Mouse (Mus musculus): ENCODE measurements around the gene Ggact. TPM values are rescaled to one million over a fixed set of nuclear protein-coding genes. Genes with fewer than 3 reads are reported as not detected.

The Ggact gene
- total and polyA plus RNA-seq, 2 experiments from 2014 or later: 24.0 to 24.2 TPM

DNA sequence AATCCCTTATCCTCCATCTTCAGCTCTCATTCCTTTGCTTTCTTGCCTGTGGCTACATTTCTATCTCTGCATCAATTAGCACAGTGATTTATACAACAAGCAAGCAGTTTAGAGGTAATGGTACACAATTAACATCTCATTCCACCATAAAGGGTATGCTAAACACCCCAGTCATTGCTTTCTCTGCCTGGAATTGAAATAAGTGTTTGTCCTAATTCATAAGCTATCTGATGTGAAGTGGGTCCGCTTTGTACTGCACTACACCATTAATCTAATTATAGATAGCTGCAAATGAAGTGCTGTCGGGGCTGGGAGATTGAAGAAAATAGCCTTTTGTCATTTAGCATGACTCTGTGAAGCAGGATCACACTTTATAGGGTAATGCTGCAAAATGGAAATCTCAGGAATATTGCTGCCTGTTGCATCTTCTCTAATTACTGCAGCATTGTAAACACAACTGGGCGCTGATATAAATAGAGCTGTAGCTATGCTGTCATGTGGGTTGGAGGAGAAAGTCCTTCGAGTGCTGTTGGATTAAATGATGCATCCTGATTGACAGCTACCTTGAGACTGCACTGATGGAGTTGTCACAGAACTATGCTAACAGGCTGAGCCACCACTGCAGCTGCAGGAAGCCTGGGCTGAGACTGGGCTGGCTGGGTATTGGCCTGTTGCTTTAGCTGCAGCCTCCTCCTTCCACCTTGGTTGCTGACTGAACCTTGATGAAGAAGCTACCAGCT is 41.5 kb downstream of the Ggact start:
- no peak overlapping the region for H3K4me2 ChIP-seq (ENCODE audit: low read depth, low read length, poor library complexity, severe bottlenecking)
- no peaks in the 10 kb centered on the region for H3K36me3 ChIP-seq (ENCODE audit: insufficient read depth, low read length)
- H3K9ac ChIP-seq (replicated peaks; ENCODE audit: low read length, poor library complexity, severe bottlenecking): no peak overlapping the region
- 35% methylated on average over 4 of the region's 4 CpGs for WGBS
- no peaks in the 10 kb centered on the region for H3K27me3 ChIP-seq (ENCODE audit: insufficient read depth, low read length)
- DNase-seq (ENCODE audit: low spot score) (no peak), ATAC-seq (ENCODE audit: low FRiP score) (no peak)
- no peak overlapping the region for H3K4me3 ChIP-seq (ENCODE audit: low read depth, low read length)
- no peak overlapping the region for H3K27ac ChIP-seq (ENCODE audit: low read depth, low read length)
- no peaks in the 10 kb centered on the region for H3K9me3 ChIP-seq (ENCODE audit: low read length)
- TF ChIP-seq CTCF (IDR thresholded peaks at IDR 0.05): no peak
- no peaks in the 10 kb centered on the region; the same call in 1 of the 2 replicates for H3K4me1 ChIP-seq (ENCODE audit: insufficient read depth, low read length)

DNA sequence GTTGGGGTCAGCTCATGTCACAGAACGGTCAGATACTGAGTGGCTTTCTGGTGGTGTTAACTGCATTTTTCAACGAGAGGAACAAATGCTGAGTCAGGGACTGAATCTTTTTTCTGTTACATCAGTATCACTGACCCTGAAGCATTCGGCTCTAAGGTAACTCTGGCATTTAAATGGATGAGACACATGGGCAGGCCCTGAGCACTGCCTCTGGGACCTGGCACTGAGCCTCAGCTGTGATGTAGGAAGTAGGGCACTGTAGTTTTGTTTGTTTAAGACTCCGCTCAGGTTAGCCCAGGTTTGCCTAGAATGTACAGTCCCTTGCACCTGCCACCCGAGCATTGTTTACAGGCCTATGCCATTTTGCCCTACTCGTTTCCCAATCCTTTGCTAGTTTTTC is 43.7 kb downstream of the Ggact start:
- ATAC-seq (ENCODE audit: low FRiP score) (no peak), DNase-seq (ENCODE audit: low spot score) (no peak)
- Histone ChIP-seq H3K4me1 (ENCODE audit: insufficient read depth, low read length) (no peaks in the 10 kb centered on the region; the same call in 1 of the 2 replicates), H3K9ac (replicated peaks; ENCODE audit: low read length, poor library complexity, severe bottlenecking) (no peak overlapping the region), H3K36me3 (ENCODE audit: insufficient read depth, low read length) (no peaks in the 10 kb centered on the region), H3K4me3 (ENCODE audit: low read depth, low read length) (no peak overlapping the region), H3K27ac (ENCODE audit: low read depth, low read length) (no peak overlapping the region), H3K4me2 (ENCODE audit: low read depth, low read length, poor library complexity, severe bottlenecking) (no peak overlapping the region), H3K9me3 (ENCODE audit: low read length) (no peaks in the 10 kb centered on the region), H3K27me3 (ENCODE audit: insufficient read depth, low read length) (no peaks in the 10 kb centered on the region)
- 79% methylated on average over 6 of the region's 6 CpGs for WGBS
- no peak for TF ChIP-seq CTCF (IDR thresholded peaks at IDR 0.05)

DNA sequence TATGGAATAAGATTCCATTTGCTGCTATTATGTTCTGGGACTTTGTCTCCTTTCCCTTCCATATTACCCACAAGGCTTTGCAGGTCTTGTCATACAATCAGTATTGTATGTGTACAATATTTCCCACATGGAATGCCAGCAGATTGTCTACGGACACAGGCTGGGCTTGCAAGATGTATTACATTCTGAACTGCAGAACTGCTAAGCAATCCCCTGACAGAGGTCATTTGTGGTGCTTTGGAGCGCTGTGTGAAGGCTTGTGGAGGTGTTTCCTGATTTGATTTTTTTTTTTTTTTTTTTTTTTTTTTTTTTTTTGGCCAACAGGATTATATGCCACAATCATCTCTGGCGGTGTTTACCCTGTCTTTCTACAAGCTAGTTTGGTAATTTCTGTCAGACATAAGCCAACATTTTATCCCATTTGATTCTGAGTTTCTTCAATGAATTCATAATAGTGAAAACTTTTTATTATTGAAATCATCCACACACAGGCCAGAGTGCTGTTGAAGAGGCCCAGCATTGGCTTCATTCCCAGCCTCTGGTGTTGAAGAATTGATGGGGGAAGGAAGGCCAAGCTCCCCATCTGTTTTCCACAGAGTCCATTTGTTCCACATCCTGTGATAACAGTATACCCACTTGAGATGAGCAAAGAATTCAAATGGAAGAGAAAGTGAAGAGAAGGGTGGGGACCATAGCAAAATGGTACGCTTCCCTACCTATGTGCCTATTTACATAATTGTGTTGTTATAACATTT is 45.8 kb downstream of the Ggact start:
- H3K36me3 ChIP-seq (ENCODE audit: insufficient read depth, low read length): no peaks in the 10 kb centered on the region
- no peak overlapping the region for H3K4me2 ChIP-seq (ENCODE audit: low read depth, low read length, poor library complexity, severe bottlenecking)
- H3K27me3 ChIP-seq (ENCODE audit: insufficient read depth, low read length): no peaks in the 10 kb centered on the region
- DNase-seq (ENCODE audit: low spot score) (peak; percentile 53), ATAC-seq (ENCODE audit: low FRiP score) (no peak)
- H3K27ac ChIP-seq (ENCODE audit: low read depth, low read length): no peak overlapping the region
- 79% methylated on average over 4 of the region's 4 CpGs for WGBS
- TF ChIP-seq CTCF (IDR thresholded peaks at IDR 0.05): no peak
- H3K4me3 ChIP-seq (ENCODE audit: low read depth, low read length): no peak overlapping the region
- no peak overlapping the region for H3K9ac ChIP-seq (replicated peaks; ENCODE audit: low read length, poor library complexity, severe bottlenecking)
- H3K9me3 ChIP-seq (ENCODE audit: low read length): no peaks in the 10 kb centered on the region
- H3K4me1 ChIP-seq (ENCODE audit: insufficient read depth, low read length): no peaks in the 10 kb centered on the region; the same call in 1 of the 2 replicates

DNA sequence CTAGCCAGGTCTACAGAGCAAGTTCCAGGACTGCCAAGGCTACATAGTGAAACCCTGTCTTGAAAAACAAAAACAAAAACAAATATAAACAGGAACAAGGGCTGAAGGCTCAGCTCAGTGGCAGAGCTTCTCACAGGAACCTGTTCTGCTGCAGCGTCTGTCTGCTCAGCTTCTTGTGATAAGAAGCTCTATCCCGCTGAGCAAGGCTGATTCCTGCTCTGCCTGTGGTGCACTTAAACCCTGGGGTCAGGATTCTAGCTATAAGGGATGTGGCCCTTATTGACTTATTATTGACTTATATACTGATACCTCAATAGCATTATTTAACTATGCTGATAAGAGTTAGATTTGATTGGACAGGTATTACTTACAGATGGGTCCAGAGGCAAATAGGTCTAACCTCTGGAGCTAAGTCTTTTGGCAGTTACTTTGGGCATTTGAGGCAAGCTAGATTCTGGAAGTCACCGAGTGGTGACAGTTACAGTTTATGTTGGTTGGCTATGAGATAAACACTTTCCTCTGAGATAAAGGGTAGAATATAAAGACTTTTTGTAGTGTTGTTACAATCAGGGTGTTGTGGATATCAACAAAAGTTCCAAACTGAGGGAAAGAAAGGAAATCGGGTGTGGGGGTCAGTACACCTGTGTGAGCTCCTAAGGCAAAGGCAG is 48.0 kb downstream of the Ggact start:
- H3K36me3 ChIP-seq (ENCODE audit: insufficient read depth, low read length): no peaks in the 10 kb centered on the region
- H3K27me3 ChIP-seq (ENCODE audit: insufficient read depth, low read length): no peaks in the 10 kb centered on the region
- DNase-seq (ENCODE audit: low spot score): no peak
- H3K9ac ChIP-seq (replicated peaks; ENCODE audit: low read length, poor library complexity, severe bottlenecking): no peak overlapping the region
- WGBS: 81% methylated on average over 4 of the region's 4 CpGs
- no peak overlapping the region for H3K27ac ChIP-seq (ENCODE audit: low read depth, low read length)
- no peak for ATAC-seq (ENCODE audit: low FRiP score)
- no peak overlapping the region for H3K4me3 ChIP-seq (ENCODE audit: low read depth, low read length)
- H3K9me3 ChIP-seq (ENCODE audit: low read length): no peaks in the 10 kb centered on the region
- H3K4me1 ChIP-seq (ENCODE audit: insufficient read depth, low read length): no peaks in the 10 kb centered on the region; the same call in 1 of the 2 replicates
- no peak overlapping the region for H3K4me2 ChIP-seq (ENCODE audit: low read depth, low read length, poor library complexity, severe bottlenecking)
- TF ChIP-seq CTCF (IDR thresholded peaks at IDR 0.05): no peak

DNA sequence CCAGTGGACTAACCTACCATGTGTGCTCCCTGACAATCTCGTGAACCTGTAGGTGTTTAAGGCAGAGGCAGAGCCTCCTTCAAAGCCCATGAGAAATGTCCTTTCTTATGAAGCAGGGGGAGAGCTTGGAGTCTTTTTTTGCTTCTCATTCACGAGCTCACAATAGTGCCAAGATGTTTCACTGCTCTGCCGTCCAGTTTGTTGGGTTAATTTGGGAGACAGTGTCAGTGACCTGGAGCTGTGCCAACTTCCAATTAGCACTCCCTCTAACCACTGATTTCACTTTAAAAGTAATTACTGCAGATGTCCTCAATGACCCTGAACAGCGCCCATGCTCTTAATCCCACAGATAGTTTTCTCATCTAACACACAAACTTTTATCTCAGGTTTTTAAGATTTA is 50.9 kb downstream of the Ggact start:
- H3K27ac ChIP-seq (ENCODE audit: low read depth, low read length): no peak overlapping the region
- no peak overlapping the region for H3K9ac ChIP-seq (replicated peaks; ENCODE audit: low read length, poor library complexity, severe bottlenecking)
- no peak for TF ChIP-seq CTCF (IDR thresholded peaks at IDR 0.05)
- no peaks in the 10 kb centered on the region for H3K36me3 ChIP-seq (ENCODE audit: insufficient read depth, low read length)
- H3K9me3 ChIP-seq (ENCODE audit: low read length): no peaks in the 10 kb centered on the region
- peak; percentile 55 for DNase-seq (ENCODE audit: low spot score)
- 50% methylated on average over 4 of the region's 4 CpGs for WGBS
- no peak for ATAC-seq (ENCODE audit: low FRiP score)
- H3K27me3 ChIP-seq (ENCODE audit: insufficient read depth, low read length): no peaks in the 10 kb centered on the region
- H3K4me2 ChIP-seq (ENCODE audit: low read depth, low read length, poor library complexity, severe bottlenecking): no peak overlapping the region
- H3K4me3 ChIP-seq (ENCODE audit: low read depth, low read length): no peak overlapping the region
- no peaks in the 10 kb centered on the region for H3K4me1 ChIP-seq (ENCODE audit: insufficient read depth, low read length)

Measured in midbrain, postnatal 0 days (tissue).